Mouse (Mus musculus) gastrocnemius, adult 2 months (tissue): ENCODE results near the gene Rhot1. TPM values are rescaled to one million over a fixed set of nuclear protein-coding genes. Genes with fewer than 3 reads are reported as not detected.

Experiments
- DNase-seq: peaks from one replicate; pipeline ENCODE4 v3.0.0; 2022
- H3K27ac ChIP-seq: fragments of 200-600 bp; 2 replicates; pipeline ENCODE4 v1.8.1; 2022; ENCODE audit warnings: mild to moderate bottlenecking
- H3K4me3 ChIP-seq: fragments of 200-600 bp; 2 replicates; pipeline ENCODE4 v1.8.1; 2022; ENCODE audit warnings: mild to moderate bottlenecking, moderate library complexity
- CTCF ChIP-seq: fragments of 200-600 bp; IDR thresholded peaks from 2 replicates; pipeline ENCODE4 v1.8.1; 2022; ENCODE audit warnings: antibody characterized with exemption, mild to moderate bottlenecking, moderate library complexity
- intact Hi-C: fragments of 180-260 bp; cut with DNase I; formaldehyde crosslinking; loops from one replicate; pipeline ENCODE4 v1.15.1; 2025
- total RNA-seq, 2 experiments: library from RNA; stranded (reverse); gene quantifications; 2 replicates each; pipeline ENCODE4 v1.2.3; 2021

Gene Rhot1
- total RNA-seq, 2 experiments from 2014 or later: 43.6 to 45.3 TPM

GRCm38 (mm10) chr11:80315743-80316639, 107.2 kb downstream of the Rhot1 start:
- intact Hi-C loops: no loop called here
- Histone ChIP-seq H3K27ac (no peak overlapping the region), H3K4me3 (no peak overlapping the region)
- DNase-seq: no peak
- no peak for TF ChIP-seq CTCF

Other genes with a start within 250 kb of the Rhot1 start
- 10 to 100 TPM; 30.2 to 31.2 TPM for gene Utp6, start 246.6 kb upstream of the Rhot1 start, total RNA-seq
- gene Suz12, start 215.9 kb upstream of the Rhot1 start, total RNA-seq: 10 to 100 TPM; 18.6 to 24.2 TPM
- gene Crlf3, start 128.0 kb upstream of the Rhot1 start, total RNA-seq: 1 to 10 TPM; 4.1 to 6.6 TPM
- under 1 TPM; 0.74 to 0.81 TPM for gene Atad5, start 119.6 kb upstream of the Rhot1 start, total RNA-seq
- gene Tefm, start 66.8 kb upstream of the Rhot1 start, total RNA-seq: 10 to 100 TPM; 18.6 to 24.1 TPM
- gene Adap2, start 54.9 kb upstream of the Rhot1 start, total RNA-seq: 1 to 10 TPM; 4.2 to 4.7 TPM
- 1 to 10 TPM; 2.2 to 2.4 TPM for gene Rnf135, start 25.2 kb upstream of the Rhot1 start, total RNA-seq
- 1 to 10 TPM; 3.9 to 7.6 TPM for gene Rhbdl3, start 91.9 kb downstream of the Rhot1 start, total RNA-seq
- 10 to 100 TPM; 36.4 to 37.9 TPM for gene 5730455P16Rik, start 169.0 kb downstream of the Rhot1 start, total RNA-seq
- 10 to 100 TPM; 60.9 to 61.1 TPM for gene Zfp207, start 174.3 kb downstream of the Rhot1 start, total RNA-seq
- 100 to 1,000 TPM; 138 to 169 TPM for gene Psmd11, start 219.6 kb downstream of the Rhot1 start, total RNA-seq